Mouse (Mus musculus): Measurements from ENCODE around the gene Gm49320. TPM values are rescaled to one million over a fixed set of nuclear protein-coding genes. Genes with fewer than 3 reads are reported as not detected.

The Gm49320 gene
- total RNA-seq (2023), result not detected

DNA sequence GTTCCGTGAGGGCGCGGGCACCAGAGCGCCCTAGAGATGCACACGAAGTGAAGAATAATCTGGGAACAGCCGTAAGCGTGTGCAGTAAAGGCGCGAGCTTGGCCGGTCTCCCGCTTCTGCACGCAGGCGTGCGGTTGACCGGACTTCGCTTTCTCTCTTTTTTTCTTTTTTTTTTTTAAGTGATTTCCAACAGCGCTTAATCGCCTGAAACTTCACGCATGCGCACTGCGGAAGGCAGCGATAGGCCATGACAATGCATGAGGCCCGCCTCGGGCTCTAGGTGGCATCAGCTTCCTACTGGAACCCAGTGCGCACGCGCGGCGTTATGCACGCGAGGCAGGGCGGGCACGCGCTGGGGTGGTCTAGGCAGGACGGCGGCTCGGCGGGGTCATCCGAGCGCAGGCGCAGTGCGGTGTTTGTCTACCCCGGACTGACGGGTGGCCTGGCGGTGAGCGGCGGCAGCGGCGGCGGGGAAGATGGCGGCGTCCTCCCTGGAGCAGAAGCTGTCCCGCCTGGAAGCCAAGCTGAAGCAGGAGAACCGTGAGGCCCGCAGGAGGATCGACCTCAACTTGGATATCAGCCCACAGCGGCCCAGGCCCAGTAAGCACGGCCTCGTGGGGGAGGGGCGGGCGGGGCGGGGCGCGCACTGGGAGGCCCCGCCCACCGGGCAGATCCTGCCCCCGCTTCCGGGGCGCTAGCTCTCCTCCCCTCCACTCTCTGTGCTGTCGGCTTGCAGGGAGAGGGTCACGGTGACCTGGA is at the start of gene Gm49320, which contains the start of gene Map2k7:
Gene Gm49320 (plus strand): TSS at position 432 of the 759 bp plus-strand sequence.
Gene Map2k7 (plus strand): TSS at position 307 of the 759 bp plus-strand sequence.

GRCm38 (mm10) chr8:4216791-4217621 is 21.7 kb upstream of the Gm49320 start, which contains the start of gene Prr36:
TSS of gene Prr36 (minus strand) at chr8:4217459.

DNA sequence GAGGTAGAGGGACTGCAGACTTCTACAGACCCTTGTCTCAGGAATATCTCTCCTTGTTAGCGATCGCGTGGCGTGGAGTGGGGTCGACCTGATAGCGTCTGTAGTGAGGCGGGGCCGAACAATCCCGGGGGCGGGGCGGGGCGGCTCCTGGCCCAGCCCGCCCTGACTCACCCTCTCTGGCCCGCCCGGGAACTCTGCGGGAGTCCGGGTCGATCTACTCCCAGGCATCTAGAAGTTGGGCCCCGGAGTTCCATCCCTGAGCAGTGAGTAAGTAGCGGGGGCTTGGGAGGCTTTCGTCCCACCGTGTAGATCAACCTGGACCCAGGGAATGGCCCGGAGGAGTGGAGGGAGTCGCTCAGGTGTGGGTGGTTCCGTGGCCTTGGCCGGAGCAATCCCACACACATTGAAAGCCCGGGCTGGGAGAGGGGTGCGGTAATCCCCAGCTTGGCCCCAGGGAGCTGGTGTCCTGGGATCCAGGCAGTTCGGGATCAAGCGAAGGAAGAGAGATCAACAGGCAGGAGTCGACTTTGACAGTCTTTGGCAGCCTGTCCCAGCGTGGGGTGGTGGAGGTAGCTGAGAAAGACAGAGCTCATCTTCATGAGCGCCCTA is 11.8 kb upstream of the Gm49320 start, which contains the start of gene Lrrc8e:
Gene Lrrc8e (plus strand): TSS at position 89 of the 609 bp plus-strand sequence.

GRCm38 (mm10) chr8:4247951-4248540 is 9.4 kb downstream of the Gm49320 start, which contains the start of gene Tgfbr3l:
TSS of gene Tgfbr3l (plus strand) at chr8:4248214.

GRCm38 (mm10) chr8:4252934-4253841 is 14.5 kb downstream of the Gm49320 start, which contains the start of gene Snapc2:
TSS of gene Snapc2 (plus strand) at chr8:4253080.

GRCm38 (mm10) chr8:4259125-4259804 is 20.6 kb downstream of the Gm49320 start, which contains the start of gene Ctxn1:
TSS of gene Ctxn1 (minus strand) at chr8:4259274.

GRCm38 (mm10) chr8:4275275-4276110 is 36.8 kb downstream of the Gm49320 start, which contains the start of gene Timm44:
TSS of gene Timm44 (minus strand) at chr8:4275913.

Other genes with a start within 250 kb of the Gm49320 start
- gene Cd209f, start 133.0 kb upstream of the Gm49320 start, total RNA-seq (2023), result not detected
- not detected for gene Cd209g, start 104.8 kb upstream of the Gm49320 start, total RNA-seq (2023)
- 17.2 TPM for gene Evi5l, start 72.3 kb upstream of the Gm49320 start, total RNA-seq (2023)
- not detected for gene Prr36, start 21.4 kb upstream of the Gm49320 start, total RNA-seq (2023)
- gene Lrrc8e, start 12.0 kb upstream of the Gm49320 start, total RNA-seq (2023), result not detected
- 127 TPM for gene Map2k7, start 125 bp upstream of the Gm49320 start, total RNA-seq (2023)
- gene Tgfbr3l, start 9.3 kb downstream of the Gm49320 start, total RNA-seq (2023), result 36.3 TPM
- 12.7 TPM for gene Snapc2, start 14.2 kb downstream of the Gm49320 start, total RNA-seq (2023)
- gene Ctxn1, start 20.4 kb downstream of the Gm49320 start, total RNA-seq (2023), result 2.0 TPM
- gene Timm44, start 37.0 kb downstream of the Gm49320 start, total RNA-seq (2023), result 98.9 TPM
- 17.6 TPM for gene Ccl25, start 86.3 kb downstream of the Gm49320 start, total RNA-seq (2023)
- 91.2 TPM for gene Elavl1, start 86.5 kb downstream of the Gm49320 start, total RNA-seq (2023)

Measured in CD8-positive naive resting alpha-beta T cell, adult 57 days (primary cell).